Mouse (Mus musculus): ENCODE data around the gene Olfr963. TPM values are rescaled to one million over a fixed set of nuclear protein-coding genes. Genes with fewer than 3 reads are reported as not detected.

The Olfr963 gene
- not detected for polyA plus RNA-seq (2014; fragmentation: Illumina TruSeq; extraction: RNeasy Lipid Tissue Mini Kit (QIAGEN cat#74804); ENCODE audit: low read depth, low replicate concordance)

GRCm38 (mm10) chr9:39666905-39667304 lies at the start of gene Olfr963:
Gene Olfr963, plus strand, starts transcription at chr9:39667205.

GRCm38 (mm10) chr9:39621073-39621472 lies 45.9 kb upstream of the Olfr963 start, which contains the start of gene Olfr960:
Gene Olfr960, plus strand, starts transcription at chr9:39621373.

GRCm38 (mm10) chr9:39644785-39645184 lies 22.2 kb upstream of the Olfr963 start, which contains the start of gene Olfr961:
Gene Olfr961, plus strand, starts transcription at chr9:39645085.

GRCm38 (mm10) chr9:39707017-39707416 lies 40.0 kb downstream of the Olfr963 start, which contains the start of gene Olfr149:
Gene Olfr149, minus strand, starts transcription at chr9:39707117.

GRCm38 (mm10) chr9:39711053-39711452 lies 44.0 kb downstream of the Olfr963 start, which contains the start of gene Olfr965:
Gene Olfr965, plus strand, starts transcription at chr9:39711353.

Other genes starting within 250 kb of the Olfr963 start
- gene Olfr952, start 240.1 kb upstream of the Olfr963 start, polyA plus RNA-seq (2014; fragmentation: Illumina TruSeq; extraction: RNeasy Lipid Tissue Mini Kit (QIAGEN cat#74804); ENCODE audit: low read depth, low replicate concordance), result not detected
- not detected for gene Olfr954, start 210.5 kb upstream of the Olfr963 start, polyA plus RNA-seq (2014; fragmentation: Illumina TruSeq; extraction: RNeasy Lipid Tissue Mini Kit (QIAGEN cat#74804); ENCODE audit: low read depth, low replicate concordance)
- gene Olfr955, start 195.3 kb upstream of the Olfr963 start, polyA plus RNA-seq (2014; fragmentation: Illumina TruSeq; extraction: RNeasy Lipid Tissue Mini Kit (QIAGEN cat#74804); ENCODE audit: low read depth, low replicate concordance), result not detected
- not detected for gene Olfr44, start 173.2 kb upstream of the Olfr963 start, polyA plus RNA-seq (2014; fragmentation: Illumina TruSeq; extraction: RNeasy Lipid Tissue Mini Kit (QIAGEN cat#74804); ENCODE audit: low read depth, low replicate concordance)
- not detected for gene Olfr957, start 151.4 kb upstream of the Olfr963 start, polyA plus RNA-seq (2014; fragmentation: Illumina TruSeq; extraction: RNeasy Lipid Tissue Mini Kit (QIAGEN cat#74804); ENCODE audit: low read depth, low replicate concordance)
- gene Olfr958, start 113.2 kb upstream of the Olfr963 start, polyA plus RNA-seq (2014; fragmentation: Illumina TruSeq; extraction: RNeasy Lipid Tissue Mini Kit (QIAGEN cat#74804); ENCODE audit: low read depth, low replicate concordance), result not detected
- gene Olfr959, start 91.6 kb upstream of the Olfr963 start, polyA plus RNA-seq (2014; fragmentation: Illumina TruSeq; extraction: RNeasy Lipid Tissue Mini Kit (QIAGEN cat#74804); ENCODE audit: low read depth, low replicate concordance), result not detected
- gene AW551984, start 62.8 kb upstream of the Olfr963 start, polyA plus RNA-seq (2014; fragmentation: Illumina TruSeq; extraction: RNeasy Lipid Tissue Mini Kit (QIAGEN cat#74804); ENCODE audit: low read depth, low replicate concordance), result 0.08 TPM
- gene Olfr148, start 56.5 kb upstream of the Olfr963 start, polyA plus RNA-seq (2014; fragmentation: Illumina TruSeq; extraction: RNeasy Lipid Tissue Mini Kit (QIAGEN cat#74804); ENCODE audit: low read depth, low replicate concordance), result not detected
- gene Olfr960, start 45.8 kb upstream of the Olfr963 start, polyA plus RNA-seq (2014; fragmentation: Illumina TruSeq; extraction: RNeasy Lipid Tissue Mini Kit (QIAGEN cat#74804); ENCODE audit: low read depth, low replicate concordance), result not detected
- not detected for gene Olfr961, start 22.1 kb upstream of the Olfr963 start, polyA plus RNA-seq (2014; fragmentation: Illumina TruSeq; extraction: RNeasy Lipid Tissue Mini Kit (QIAGEN cat#74804); ENCODE audit: low read depth, low replicate concordance)
- not detected for gene Olfr149, start 39.9 kb downstream of the Olfr963 start, polyA plus RNA-seq (2014; fragmentation: Illumina TruSeq; extraction: RNeasy Lipid Tissue Mini Kit (QIAGEN cat#74804); ENCODE audit: low read depth, low replicate concordance)
- gene Olfr965, start 44.1 kb downstream of the Olfr963 start, polyA plus RNA-seq (2014; fragmentation: Illumina TruSeq; extraction: RNeasy Lipid Tissue Mini Kit (QIAGEN cat#74804); ENCODE audit: low read depth, low replicate concordance), result not detected
- gene Olfr150, start 63.8 kb downstream of the Olfr963 start, polyA plus RNA-seq (2014; fragmentation: Illumina TruSeq; extraction: RNeasy Lipid Tissue Mini Kit (QIAGEN cat#74804); ENCODE audit: low read depth, low replicate concordance), result not detected
- gene Olfr967, start 79.0 kb downstream of the Olfr963 start, polyA plus RNA-seq (2014; fragmentation: Illumina TruSeq; extraction: RNeasy Lipid Tissue Mini Kit (QIAGEN cat#74804); ENCODE audit: low read depth, low replicate concordance), result not detected
- gene Olfr968, start 116.0 kb downstream of the Olfr963 start, polyA plus RNA-seq (2014; fragmentation: Illumina TruSeq; extraction: RNeasy Lipid Tissue Mini Kit (QIAGEN cat#74804); ENCODE audit: low read depth, low replicate concordance), result not detected
- not detected for gene Olfr969, start 123.7 kb downstream of the Olfr963 start, polyA plus RNA-seq (2014; fragmentation: Illumina TruSeq; extraction: RNeasy Lipid Tissue Mini Kit (QIAGEN cat#74804); ENCODE audit: low read depth, low replicate concordance)
- gene Olfr970, start 141.7 kb downstream of the Olfr963 start, polyA plus RNA-seq (2014; fragmentation: Illumina TruSeq; extraction: RNeasy Lipid Tissue Mini Kit (QIAGEN cat#74804); ENCODE audit: low read depth, low replicate concordance), result not detected
- gene Olfr971, start 169.7 kb downstream of the Olfr963 start, polyA plus RNA-seq (2014; fragmentation: Illumina TruSeq; extraction: RNeasy Lipid Tissue Mini Kit (QIAGEN cat#74804); ENCODE audit: low read depth, low replicate concordance), result not detected
- not detected for gene Olfr972, start 199.2 kb downstream of the Olfr963 start, polyA plus RNA-seq (2014; fragmentation: Illumina TruSeq; extraction: RNeasy Lipid Tissue Mini Kit (QIAGEN cat#74804); ENCODE audit: low read depth, low replicate concordance)
- gene Olfr229, start 240.1 kb downstream of the Olfr963 start, polyA plus RNA-seq (2014; fragmentation: Illumina TruSeq; extraction: RNeasy Lipid Tissue Mini Kit (QIAGEN cat#74804); ENCODE audit: low read depth, low replicate concordance), result not detected

All from kidney, adult 10 weeks (tissue).